Mouse (Mus musculus) embryonic facial prominence, embryonic 13.5 days (tissue): ENCODE data around the gene Pced1b. TPM values are rescaled to one million over a fixed set of nuclear protein-coding genes. Genes with fewer than 3 reads are reported as not detected.
"Not testable (repeated sequence)": the region's sequence is repeated elsewhere in the genome, so short reads cannot be mapped to it uniquely, and the experiment has no call there.

Experiments used
- ATAC-seq: fragments of 200-750 bp; cut with Nextera tagmentation; 2 replicates; pipeline ENCODE4 v1.8.0; 2017; ENCODE audit warnings: low read depth; ENCODE audit not compliant: insufficient number of reproducible peaks, insufficient read depth, low FRiP score, low TSS enrichment
- H3K27ac ChIP-seq: fragments of 300-500 bp; sonication (generic); 2 replicates; pipeline ENCODE4 v1.5.1; 2015; ENCODE audit warnings: moderate library complexity, mild to moderate bottlenecking, inconsistent platforms
- H3K27me3 ChIP-seq: fragments of 300-500 bp; sonication (generic); 2 replicates; pipeline ENCODE4 v1.6.1; 2015; ENCODE audit warnings: mild to moderate bottlenecking, inconsistent platforms
- H3K36me3 ChIP-seq: fragments of 300-500 bp; sonication (generic); 2 replicates; pipeline ENCODE4 v1.6.1; 2015; ENCODE audit warnings: mild to moderate bottlenecking, inconsistent platforms
- H3K4me1 ChIP-seq: fragments of 300-500 bp; sonication (generic); 2 replicates; pipeline ENCODE4 v1.6.1; 2015; ENCODE audit warnings: inconsistent platforms
- H3K4me2 ChIP-seq: fragments of 300-500 bp; sonication (generic); 2 replicates; pipeline ENCODE4 v1.6.1; 2015; ENCODE audit warnings: moderate library complexity, mild to moderate bottlenecking, inconsistent platforms
- H3K4me3 ChIP-seq: fragments of 300-500 bp; sonication (generic); 2 replicates; pipeline ENCODE4 v1.5.1; 2015; ENCODE audit warnings: mild to moderate bottlenecking, inconsistent platforms
- H3K9ac ChIP-seq: fragments of 300-500 bp; sonication (generic); 2 replicates; pipeline ENCODE4 v1.6.1; 2015; ENCODE audit warnings: mild to moderate bottlenecking, inconsistent platforms
- H3K9me3 ChIP-seq: fragments of 300-500 bp; sonication (generic); 2 replicates; pipeline ENCODE4 v1.6.1; 2016; ENCODE audit warnings: inconsistent platforms
- WGBS: fragments of 180-500 bp; shearing (Covaris S2); methylation state at CpG from one replicate; pipeline ENCODE4 v1.1.7; 2015; ENCODE audit warnings: mixed read lengths; 5-methylcytosine and 5-hydroxymethylcytosine counted together
- polyA plus RNA-seq: library from polyadenylated mRNA; unstranded; fragments of >200 nt; fragmentation: Nextera tagmentation; extraction: Ambion mirVana; gene quantifications from 2 replicates; pipeline ENCODE4 v1.2.1, GENCODE M21; 2015

Pced1b gene
- polyA plus RNA-seq, 1 experiment from 2014 or later, result 3.3 TPM

- no peak for ATAC-seq
- Histone ChIP-seq H3K4me1 (no peaks in the 10 kb centered on the region), H3K4me2 (no peak overlapping the region), H3K9ac (no peak overlapping the region), H3K27ac (no peak overlapping the region), H3K27me3 (no peaks in the 10 kb centered on the region), H3K9me3 (no peaks in the 10 kb centered on the region), H3K36me3 (no peaks in the 10 kb centered on the region), H3K4me3 (no peak overlapping the region)
- WGBS, result 85% methylated on average over 5 of the region's 5 CpGs
These were observed 99.5 kb downstream of the Pced1b start for GRCm38 (mm10) chr15:97346413-97346812.

DNA sequence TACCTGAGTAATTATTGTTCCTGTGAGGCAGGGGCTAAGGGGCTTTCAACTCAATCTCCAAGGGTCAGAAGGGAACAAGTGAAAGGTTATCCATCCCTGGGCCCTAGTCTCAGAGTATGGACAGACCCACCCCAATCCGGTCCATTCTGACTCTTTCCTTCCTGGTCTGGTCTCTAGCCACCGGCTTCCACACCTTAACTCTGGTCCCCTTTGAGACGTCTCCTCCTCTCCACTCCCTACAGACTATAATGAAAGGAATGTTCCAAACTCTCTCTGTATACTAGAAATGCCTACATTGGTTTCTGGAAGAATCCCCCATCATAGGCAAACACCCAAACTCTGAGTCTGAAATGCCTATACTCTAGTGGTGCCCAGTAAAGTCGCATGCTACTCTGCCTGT, 100.0 kb downstream of the Pced1b start:
- H3K27ac ChIP-seq, result no peak overlapping the region
- no peak overlapping the region for H3K4me3 ChIP-seq
- 91% methylated on average over 4 of the region's 4 CpGs for WGBS
- no peaks in the 10 kb centered on the region for H3K9me3 ChIP-seq
- no peak overlapping the region for H3K9ac ChIP-seq
- no peaks in the 10 kb centered on the region for H3K27me3 ChIP-seq
- H3K4me2 ChIP-seq, result no peak overlapping the region
- no peaks in the 10 kb centered on the region for H3K36me3 ChIP-seq
- ATAC-seq, result no peak
- no peaks in the 10 kb centered on the region for H3K4me1 ChIP-seq

- WGBS, result 82% methylated on average over 24 of the region's 24 CpGs
- Histone ChIP-seq H3K9me3 (no peaks in the 10 kb centered on the region), H3K27ac (no peak overlapping the region), H3K27me3 (no peaks in the 10 kb centered on the region), H3K4me2 (no peak overlapping the region), H3K4me1 (no peaks in the 10 kb centered on the region), H3K4me3 (no peak overlapping the region), H3K9ac (no peak overlapping the region), H3K36me3 (no peaks in the 10 kb centered on the region)
- ATAC-seq, result no peak
These were observed 101.8 kb downstream of the Pced1b start for GRCm38 (mm10) chr15:97348566-97349315.

GRCm38 (mm10) chr15:97350528-97350927, 103.6 kb downstream of the Pced1b start:
- no peaks in the 10 kb centered on the region for H3K27me3 ChIP-seq
- no peak overlapping the region for H3K4me2 ChIP-seq
- H3K4me3 ChIP-seq, result no peak overlapping the region
- no peak overlapping the region for H3K9ac ChIP-seq
- no peaks in the 10 kb centered on the region for H3K4me1 ChIP-seq
- no peaks in the 10 kb centered on the region for H3K36me3 ChIP-seq
- H3K9me3 ChIP-seq, result no peaks in the 10 kb centered on the region
- no peak overlapping the region for H3K27ac ChIP-seq
- WGBS, result 84% methylated on average over 4 of the region's 4 CpGs
- ATAC-seq, result no peak

DNA sequence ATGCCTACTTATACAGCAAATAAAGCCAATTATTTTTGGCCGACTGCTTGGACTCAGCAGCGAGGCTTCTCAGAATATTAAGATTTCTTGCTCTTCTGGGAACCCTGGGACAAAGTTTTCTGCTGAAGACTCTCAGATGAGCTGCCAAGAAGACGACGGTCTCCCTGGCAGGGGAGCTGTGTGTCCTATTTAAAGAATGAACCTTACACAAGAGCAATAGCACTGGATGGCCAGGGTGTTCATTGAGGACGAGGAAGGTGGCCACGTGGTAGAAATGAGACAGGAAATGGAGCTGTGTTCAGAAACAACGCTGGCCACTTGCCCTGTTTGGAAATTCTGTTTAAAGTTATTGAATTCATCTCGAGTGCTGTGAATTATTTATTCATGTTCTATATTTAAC, 104.1 kb downstream of the Pced1b start:
- Histone ChIP-seq H3K27ac (no peak overlapping the region), H3K27me3 (no peaks in the 10 kb centered on the region), H3K9ac (no peak overlapping the region), H3K4me1 (no peaks in the 10 kb centered on the region), H3K4me3 (no peak overlapping the region), H3K36me3 (no peaks in the 10 kb centered on the region), H3K4me2 (no peak overlapping the region), H3K9me3 (no peaks in the 10 kb centered on the region)
- WGBS, result 65% methylated on average over 8 of the region's 8 CpGs
- ATAC-seq, result no peak

DNA sequence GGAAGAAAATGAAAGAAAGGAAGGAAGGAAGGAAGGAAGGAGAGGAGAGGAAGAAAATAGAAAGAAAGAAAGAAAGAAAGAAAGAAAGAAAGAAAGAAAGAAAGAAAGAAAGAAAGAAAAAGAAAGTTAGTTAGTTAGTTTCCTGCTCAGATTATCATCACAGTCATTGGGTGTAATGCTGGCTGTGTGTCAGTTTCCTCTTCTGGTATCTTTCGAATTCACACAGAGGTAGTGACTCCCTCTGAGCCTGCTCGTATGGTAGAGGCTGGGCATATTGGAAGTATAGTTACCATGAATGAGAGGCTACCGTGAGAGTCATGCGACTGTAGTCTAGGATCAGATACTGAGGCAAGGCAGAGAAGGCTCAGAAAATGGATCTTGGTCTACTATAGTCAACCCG, 104.8 kb downstream of the Pced1b start:
- no peaks in the 10 kb centered on the region for H3K9me3 ChIP-seq
- no peak for ATAC-seq
- H3K9ac ChIP-seq, result no peak overlapping the region
- no peak overlapping the region for H3K4me3 ChIP-seq
- H3K27ac ChIP-seq, result no peak overlapping the region
- no peaks in the 10 kb centered on the region for H3K4me1 ChIP-seq
- H3K27me3 ChIP-seq, result no peaks in the 10 kb centered on the region
- H3K4me2 ChIP-seq, result no peak overlapping the region
- 90% methylated on average over 5 of the region's 5 CpGs for WGBS
- H3K36me3 ChIP-seq, result no peaks in the 10 kb centered on the region

GRCm38 (mm10) chr15:97355676-97356303, 108.9 kb downstream of the Pced1b start:
- Histone ChIP-seq H3K4me1 (no peaks in the 10 kb centered on the region), H3K36me3 (no peaks in the 10 kb centered on the region), H3K4me2 (no peak overlapping the region), H3K27ac (no peak overlapping the region), H3K9me3 (no peaks in the 10 kb centered on the region), H3K4me3 (no peak overlapping the region), H3K9ac (no peak overlapping the region), H3K27me3 (no peaks in the 10 kb centered on the region)
- 81% methylated on average over 9 of the region's 9 CpGs for WGBS
- ATAC-seq, result no peak

DNA sequence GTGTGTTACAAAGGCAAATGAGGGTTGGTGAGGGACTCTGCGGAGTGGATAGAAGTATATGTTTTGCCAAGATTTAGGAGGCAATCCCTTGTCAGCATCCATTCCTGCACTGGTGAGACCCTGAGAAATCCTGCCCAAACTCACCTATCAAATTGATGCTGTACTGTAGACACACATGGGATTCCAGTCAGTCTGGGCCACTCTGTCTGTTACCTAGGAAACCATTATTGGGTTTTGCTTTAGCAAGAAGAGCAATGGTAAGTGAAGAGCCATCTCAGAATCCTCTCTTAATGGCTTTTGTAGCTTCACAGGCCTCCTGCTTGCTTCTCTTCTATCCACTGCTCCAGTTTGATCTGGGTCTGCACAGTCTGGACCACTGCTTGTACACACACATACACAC, 110.1 kb downstream of the Pced1b start:
- no peak overlapping the region for H3K4me2 ChIP-seq
- H3K4me1 ChIP-seq, result peaks cover 10% of the 10 kb centered on the region
- no peaks in the 10 kb centered on the region for H3K9me3 ChIP-seq
- no peak overlapping the region for H3K27ac ChIP-seq
- ATAC-seq, result no peak
- H3K9ac ChIP-seq, result no peak overlapping the region
- WGBS, result 92% methylated on average over 1 of the region's 1 CpGs
- H3K4me3 ChIP-seq, result no peak overlapping the region
- no peaks in the 10 kb centered on the region for H3K36me3 ChIP-seq
- no peaks in the 10 kb centered on the region for H3K27me3 ChIP-seq

DNA sequence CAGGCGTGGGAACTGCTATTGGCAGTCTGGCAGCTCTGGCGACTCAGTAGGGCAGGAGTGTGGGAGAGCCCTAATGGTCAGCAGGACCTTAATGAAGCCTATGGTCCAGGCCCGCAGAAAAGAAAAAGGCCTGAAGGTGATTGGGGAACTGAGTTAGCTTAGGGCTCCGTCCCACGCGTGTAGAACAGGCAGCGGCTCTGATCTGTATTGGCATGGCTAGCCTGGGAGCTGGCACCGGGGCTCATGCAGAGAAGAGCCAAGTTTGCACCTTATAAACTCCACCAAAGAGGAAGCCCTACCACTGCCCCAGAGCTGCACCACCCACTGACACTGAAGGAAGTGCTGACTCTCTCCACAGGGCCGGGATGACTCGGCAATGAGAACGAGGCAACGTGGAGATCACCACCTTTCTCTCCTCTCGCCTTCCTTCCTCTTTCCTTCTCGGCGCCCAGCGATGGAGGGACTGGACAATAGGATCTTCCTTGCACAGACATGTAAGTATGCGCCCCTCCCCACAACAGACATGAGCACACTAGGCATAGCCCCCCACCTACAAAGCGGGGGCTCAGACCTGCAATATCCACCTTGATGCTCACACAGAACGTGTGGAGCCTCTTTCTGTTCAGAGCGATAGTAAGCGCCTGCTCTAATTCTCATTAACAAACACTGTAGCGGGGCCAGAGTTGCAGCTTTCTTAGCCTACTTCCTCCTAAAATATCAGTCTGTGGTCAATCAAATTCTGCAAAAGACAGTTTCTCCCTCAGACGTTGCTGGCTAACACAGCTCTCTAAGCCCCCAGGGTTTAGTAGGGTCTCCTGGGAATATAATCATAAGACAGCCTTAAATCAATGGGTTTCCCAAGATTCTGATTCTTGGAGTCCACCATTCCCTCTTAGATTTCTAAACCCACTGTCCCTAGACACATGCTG, 114.2 kb downstream of the Pced1b start:
- Histone ChIP-seq H3K4me2 (no peak overlapping the region), H3K4me3 (no peak overlapping the region), H3K9ac (no peak overlapping the region), H3K27ac (no peak overlapping the region), H3K36me3 (no peaks in the 10 kb centered on the region; the same call in 1 of the 2 replicates), H3K27me3 (no peaks in the 10 kb centered on the region), H3K4me1 (peaks cover 10% of the 10 kb centered on the region), H3K9me3 (no peaks in the 10 kb centered on the region)
- 81% methylated on average over 23 of the region's 23 CpGs for WGBS
- ATAC-seq, result no peak

DNA sequence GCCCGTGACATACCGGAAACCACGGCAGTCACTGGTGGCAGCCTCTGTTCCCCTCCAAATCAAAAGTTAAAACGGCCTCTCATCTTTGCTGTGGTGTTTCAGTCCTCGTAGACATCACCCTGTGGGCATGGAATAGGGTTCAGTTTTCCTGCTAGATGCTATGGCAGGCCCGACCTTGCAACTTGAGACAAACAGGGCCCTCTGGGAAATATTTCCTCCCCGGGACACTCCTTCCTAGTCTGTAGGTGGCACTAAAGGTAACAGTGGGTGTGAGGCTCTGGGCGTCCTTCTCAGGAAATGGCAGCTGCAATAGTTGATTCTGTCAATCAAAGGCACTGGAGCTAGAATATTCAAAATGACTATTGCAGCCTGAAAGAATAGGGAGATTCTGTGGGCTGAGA, 114.9 kb downstream of the Pced1b start:
- Histone ChIP-seq H3K27ac (no peak overlapping the region), H3K4me2 (no peak overlapping the region), H3K36me3 (no peaks in the 10 kb centered on the region; the same call in 1 of the 2 replicates), H3K9ac (no peak overlapping the region), H3K27me3 (no peaks in the 10 kb centered on the region), H3K9me3 (no peaks in the 10 kb centered on the region), H3K4me1 (peaks cover 10% of the 10 kb centered on the region), H3K4me3 (no peak overlapping the region)
- 43% methylated on average over 8 of the region's 8 CpGs for WGBS
- no peak for ATAC-seq

GRCm38 (mm10) chr15:97364271-97364670, 117.4 kb downstream of the Pced1b start:
- not testable (repeated sequence) for H3K27ac ChIP-seq, H3K36me3 ChIP-seq, H3K4me2 ChIP-seq, H3K27me3 ChIP-seq, ATAC-seq, H3K9me3 ChIP-seq, H3K9ac ChIP-seq, H3K4me3 ChIP-seq
- WGBS, result 82% methylated on average over 3 of the region's 3 CpGs
- peaks cover 10% of the 10 kb centered on the region for H3K4me1 ChIP-seq
